In the genomic region with DNA sequence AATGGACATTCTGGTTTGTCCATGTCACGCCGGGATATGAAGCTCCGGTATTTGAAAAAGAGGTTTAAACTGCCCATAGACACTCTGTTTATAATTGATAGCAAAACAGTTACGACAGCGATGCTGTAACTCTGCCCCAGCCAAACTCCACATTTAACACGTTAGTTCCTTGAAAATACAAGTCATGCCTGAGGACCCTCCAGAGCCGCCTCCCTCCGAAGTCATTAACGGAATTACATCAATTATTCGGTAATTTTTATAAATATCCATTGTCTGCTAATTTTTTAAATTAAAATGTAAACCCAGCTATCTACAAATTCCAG, we compare ENCODE assay signal across 1 mouse cellular context.
TF ChIP-seq lines count a peak whose summit lies in the region.

No protein-coding gene starts in this region.

TF ChIP-seq in MEL, 35 proteins besides CTCF, POLR2A, EP300 and RAD21 (continued from another document):
- TF ChIP-seq E2F4 (IDR thresholded peaks at IDR 0.05; ENCODE audit: borderline replicate concordance, low read depth, low read length) (no peak), SMC3 (IDR thresholded peaks at IDR 0.05; ENCODE audit: low read depth, low read length) (no peak), TCF12 (IDR thresholded peaks at IDR 0.05; ENCODE audit: low read depth, low read length) (0 out of 2 replicates have a peak, but pooled peaks have one; percentile 10), USF1 (IDR thresholded peaks at IDR 0.05; ENCODE audit: low read depth, low read length) (no peak), MXI1 (IDR thresholded peaks at IDR 0.05; ENCODE audit: low read depth, low read length) (peak; percentile 84), MYB (IDR thresholded peaks at IDR 0.05; ENCODE audit: low read depth, low read length) (peak; percentile 21), TAL1 (IDR thresholded peaks at IDR 0.05; ENCODE audit: low read length) (no peak; the same call in 1 of the 2 replicates), JUND (IDR thresholded peaks at IDR 0.05; ENCODE audit: low read depth, low read length) (0 out of 2 replicates have a peak, but pooled peaks have one; percentile 29), MAFK (IDR thresholded peaks at IDR 0.05; ENCODE audit: borderline replicate concordance, low read depth, low read length) (no peak), CHD1 (IDR thresholded peaks at IDR 0.05; ENCODE audit: low read depth, low read length) (peak; percentile 85; the same call in 1 of the 2 replicates), MEF2A (IDR thresholded peaks at IDR 0.05; ENCODE audit: extremely low read depth, insufficient replicate concordance, low read depth, low read length, poor library complexity, severe bottlenecking) (no peak), NELFE (IDR thresholded peaks at IDR 0.05; ENCODE audit: low read depth, low read length) (peak; percentile 28; the same call in 1 of the 2 replicates), POLR2AphosphoS5 (IDR thresholded peaks at IDR 0.05; ENCODE audit: borderline replicate concordance, low read depth, low read length) (no peak), GABPA (IDR thresholded peaks at IDR 0.05; ENCODE audit: low read depth, low read length) (no peak)
